8 mouse cellular contexts compared by ENCODE assay signal in genomic region chr3:159840817-159841390, GRCm38 (mm10). TPM values are rescaled to one million over a fixed set of nuclear protein-coding genes. Genes with fewer than 3 reads are reported as not detected.
DNase-seq lines count a peak whose midpoint lies in the region; ATAC-seq and TF ChIP-seq lines count a peak whose summit lies in the region.

No protein-coding gene starts in this region.

- no peak for TF ChIP-seq CTCF in midbrain, postnatal 0 days (IDR thresholded peaks at IDR 0.05)

- DNase-seq in layer of hippocampus, adult 11-12 months (ENCODE audit: low spot score): peak; percentile 13
- DNase-seq in layer of hippocampus, adult 9-10 months (ENCODE audit: low spot score): no peak
- peak; percentile 15 to 21 for DNase-seq in adrenal gland, postnatal 36 days
- DNase-seq in heart, adult 11 months: peak; percentile 91
- peak; percentile 78 for DNase-seq in intestine, embryonic 14.5 days (ENCODE audit: low spot score)
- peak; percentile 3 for DNase-seq in midbrain, postnatal 0 days (ENCODE audit: low spot score)
- peak; percentile 25 to 27 for DNase-seq in thymus, postnatal 36 days

- H3K9ac ChIP-seq in intestine, embryonic 14.5 days (ENCODE audit: low read length): peak overlapping the region; percentile 74
- peak overlapping the region; percentile 67 for H3K9ac ChIP-seq in liver, embryonic 12.5 days
- peak overlapping the region; percentile 56 for H3K9ac ChIP-seq in midbrain, postnatal 0 days (replicated peaks; ENCODE audit: low read length, poor library complexity, severe bottlenecking)

- peak overlapping the region; percentile 90 for H3K27ac ChIP-seq in intestine, embryonic 14.5 days (ENCODE audit: low read depth)
- H3K27ac ChIP-seq in liver, embryonic 12.5 days: no peak overlapping the region
- peak overlapping the region; percentile 59 for H3K27ac ChIP-seq in midbrain, postnatal 0 days (ENCODE audit: low read depth, low read length)

- peak; percentile 11 for ATAC-seq in intestine, embryonic 14.5 days (replicated peaks; ENCODE audit: low FRiP score, low TSS enrichment, low read depth)
- no peak for ATAC-seq in liver, embryonic 12.5 days
- peak; percentile 5; the same call in 1 of the 2 replicates for ATAC-seq in midbrain, postnatal 0 days (ENCODE audit: low FRiP score)

- H3K36me3 ChIP-seq in intestine, embryonic 14.5 days (ENCODE audit: control insufficient read depth, insufficient read depth, low read length): no peaks in the 10 kb centered on the region
- no peaks in the 10 kb centered on the region for H3K36me3 ChIP-seq in liver, embryonic 12.5 days
- H3K36me3 ChIP-seq in midbrain, postnatal 0 days (ENCODE audit: insufficient read depth, low read length): no peaks in the 10 kb centered on the region

- H3K4me1 ChIP-seq in intestine, embryonic 14.5 days (replicated peaks; ENCODE audit: control insufficient read depth, insufficient read depth, low read length): peaks cover 7% of the 10 kb centered on the region
- peaks cover 11% of the 10 kb centered on the region for H3K4me1 ChIP-seq in liver, embryonic 12.5 days
- peaks cover 3% of the 10 kb centered on the region; the same call in 1 of the 2 replicates for H3K4me1 ChIP-seq in midbrain, postnatal 0 days (ENCODE audit: insufficient read depth, low read length)

- H3K27me3 ChIP-seq in intestine, embryonic 14.5 days (replicated peaks; ENCODE audit: control insufficient read depth, insufficient read depth, low read length): no peaks in the 10 kb centered on the region
- no peaks in the 10 kb centered on the region for H3K27me3 ChIP-seq in liver, embryonic 12.5 days (replicated peaks)
- no peaks in the 10 kb centered on the region for H3K27me3 ChIP-seq in midbrain, postnatal 0 days (ENCODE audit: insufficient read depth, low read length)

- H3K4me3 ChIP-seq in intestine, embryonic 14.5 days (ENCODE audit: low read depth, low read length): peak overlapping the region; percentile 89
- H3K4me3 ChIP-seq in liver, embryonic 12.5 days: peak overlapping the region; percentile 64
- H3K4me3 ChIP-seq in midbrain, postnatal 0 days (ENCODE audit: low read depth, low read length): peak overlapping the region; percentile 64

- peak overlapping the region; percentile 76 for H3K4me2 ChIP-seq in intestine, embryonic 14.5 days (ENCODE audit: low read length)
- H3K4me2 ChIP-seq in liver, embryonic 12.5 days: peak overlapping the region; percentile 85
- H3K4me2 ChIP-seq in midbrain, postnatal 0 days (ENCODE audit: low read depth, low read length, poor library complexity, severe bottlenecking): peak overlapping the region; percentile 97

- H3K9me3 ChIP-seq in intestine, embryonic 14.5 days (ENCODE audit: control insufficient read depth, low read length): no peaks in the 10 kb centered on the region
- no peaks in the 10 kb centered on the region for H3K9me3 ChIP-seq in liver, embryonic 12.5 days (replicated peaks)
- no peaks in the 10 kb centered on the region for H3K9me3 ChIP-seq in midbrain, postnatal 0 days (ENCODE audit: low read length)

- WGBS in intestine, embryonic 14.5 days: under 1% methylated on average over 12 of the region's 12 CpGs
- 5% methylated on average over 10 of the region's 12 CpGs for WGBS in liver, embryonic 12.5 days (ENCODE audit: insufficient replicate concordance)
- under 1% methylated on average over 12 of the region's 12 CpGs for WGBS in midbrain, postnatal 0 days

RNA-seq across cellular contexts. Expression of gene Wls, which starts 1.4 kb away (rescaled TPM):
- total RNA-seq in adrenal gland, postnatal 36 days (2021): 10 to 100 TPM; 49.1 to 58.4 TPM
- polyA plus RNA-seq in intestine, embryonic 14.5 days (2014; fragmentation: Nextera tagmentation; extraction: Ambion mirVana): 101 and 121 TPM in 2 replicates
- 14.3 and 14.4 TPM in 2 replicates for polyA plus RNA-seq in liver, embryonic 12.5 days (2016; fragmentation: Nextera tagmentation; extraction: Ambion mirVana)
- 40.6 and 61.9 TPM in 2 replicates for total RNA-seq in midbrain, postnatal 0 days (2014; rRNA removed)
- 55.7 and 58.9 TPM in 2 replicates for polyA plus RNA-seq in midbrain, postnatal 0 days (2015; fragmentation: Nextera tagmentation; extraction: Ambion mirVana)
